Mouse (Mus musculus) adrenal gland, postnatal 14 days (tissue): ENCODE data around the gene Stx19. TPM values are rescaled to one million over a fixed set of nuclear protein-coding genes. Genes with fewer than 3 reads are reported as not detected.
A peak's percentile ranks its signal among the peaks of the same experiment; 100 is the strongest.

Source experiments
- DNase-seq: peaks from one replicate; pipeline ENCODE4 v3.0.0; 2021; ENCODE audit warnings: mixed read lengths
- microRNA-seq, 2 experiments: library from miRNA; unstranded; fragments of <30 nt; microRNA quantifications; one replicate each; pipeline ENCODE4 v1.2.0; 2021
- total RNA-seq: library from RNA; stranded (reverse); gene quantifications from 2 replicates; pipeline ENCODE4 v1.2.3, GENCODE M21; 2021

Gene Stx19
- total RNA-seq, 1 experiment from 2014 or later, result not detected

- no peak for DNase-seq
Observed at GRCm38 (mm10) chr16:62852464-62853252, 38.2 kb downstream of the Stx19 start.

GRCm38 (mm10) chr16:62853611-62854126 lies 39.2 kb downstream of the Stx19 start:
- no peak for DNase-seq

- DNase-seq, result peak; percentile 82
Observed at GRCm38 (mm10) chr16:62854191-62855068, 40.0 kb downstream of the Stx19 start, which contains the start of gene Pros1. Gene Pros1, plus strand, starts transcription at chr16:62854307.

- peak; percentile 34 for DNase-seq
Observed at GRCm38 (mm10) chr16:62855385-62855784, 40.9 kb downstream of the Stx19 start.

- DNase-seq, result no peak
Observed at GRCm38 (mm10) chr16:62856273-62856672, 41.8 kb downstream of the Stx19 start.

- no peak for DNase-seq
Observed at GRCm38 (mm10) chr16:62857498-62857897, 43.0 kb downstream of the Stx19 start.

GRCm38 (mm10) chr16:62858018-62858417 lies 43.5 kb downstream of the Stx19 start:
- peak; percentile 45 for DNase-seq

- DNase-seq, result no peak
Observed at GRCm38 (mm10) chr16:62860140-62860539, 45.7 kb downstream of the Stx19 start.

- DNase-seq, result no peak
Observed at GRCm38 (mm10) chr16:62861455-62861854, 47.0 kb downstream of the Stx19 start.

- DNase-seq, result no peak
Observed at GRCm38 (mm10) chr16:62872688-62873117, 58.2 kb downstream of the Stx19 start.

GRCm38 (mm10) chr16:62873180-62873579 lies 58.7 kb downstream of the Stx19 start:
- no peak for DNase-seq

Small RNA genes within 50 kb of the gene (microRNA-seq; reads per million reads assigned to microRNA genes)
- gene Gm25986, result 0 reads per million in 2 experiments

Other genes with a start within 250 kb of the Stx19 start
- gene Nsun3, start 27.9 kb upstream of the Stx19 start, total RNA-seq, result 13.9 and 19.0 TPM in 2 replicates
- 11.9 and 13.4 TPM in 2 replicates for gene Arl13b, start 32.4 kb downstream of the Stx19 start, total RNA-seq
- gene Pros1, start 39.6 kb downstream of the Stx19 start, total RNA-seq, result 42.1 and 47.9 TPM in 2 replicates